Mouse (Mus musculus) layer of hippocampus, adult 8-10 months (tissue): ENCODE results near the gene Naa50. TPM values are rescaled to one million over a fixed set of nuclear protein-coding genes. Genes with fewer than 3 reads are reported as not detected.

Source experiments
- DNase-seq, 2 experiments: peaks; one replicate each; pipeline ENCODE4 v3.0.0; 2022; ENCODE audit warnings: low spot score in 2 of 2
- total RNA-seq, 4 experiments: library from RNA; stranded (reverse); gene quantifications; 2 replicates each; pipeline ENCODE4 v1.2.4; 2022

The Naa50 gene
- 10 to 100 TPM; 59.0 to 71.1 (median 64.7) TPM for total RNA-seq

DNA sequence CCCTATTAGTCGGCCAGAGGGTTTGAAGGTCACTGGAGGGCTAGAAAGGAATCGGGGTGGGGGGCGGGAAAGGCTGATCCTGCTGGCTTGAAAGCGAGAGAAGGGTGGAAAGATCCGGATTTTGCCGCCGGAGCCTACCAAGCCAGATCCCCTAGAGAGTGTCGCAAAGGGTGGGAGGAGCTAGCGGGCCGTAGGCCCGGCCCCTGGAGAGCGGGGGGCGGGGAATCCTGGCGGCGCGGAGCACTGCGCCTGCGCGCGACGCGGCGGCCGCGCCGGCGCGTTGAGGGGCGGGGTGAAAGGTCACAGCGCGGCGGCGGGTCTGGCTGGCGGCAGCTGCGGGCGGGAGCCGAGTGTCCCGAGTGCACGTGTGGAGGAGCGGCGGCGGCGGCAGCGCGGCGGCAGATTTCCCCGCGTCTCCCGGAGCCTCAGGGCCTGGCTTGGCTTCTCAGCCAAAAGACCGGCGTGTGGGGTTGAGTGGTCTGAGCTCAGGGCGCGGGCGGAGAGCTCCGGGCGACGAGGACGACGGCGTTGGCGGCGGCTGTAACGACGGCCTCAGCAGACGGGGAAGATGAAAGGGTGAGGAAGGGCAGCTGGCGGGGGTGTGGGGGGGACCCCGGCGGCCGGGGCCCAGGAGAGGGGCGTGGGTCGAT, at the start of gene Naa50, which contains the start of gene Atp6v1a:
Gene Naa50, plus strand, starts transcription at position 295 of the 650 bp plus-strand sequence.
Gene Atp6v1a, minus strand, starts transcription at position 170 of the 650 bp plus-strand sequence.
- DNase-seq = peak; percentile 88

DNA sequence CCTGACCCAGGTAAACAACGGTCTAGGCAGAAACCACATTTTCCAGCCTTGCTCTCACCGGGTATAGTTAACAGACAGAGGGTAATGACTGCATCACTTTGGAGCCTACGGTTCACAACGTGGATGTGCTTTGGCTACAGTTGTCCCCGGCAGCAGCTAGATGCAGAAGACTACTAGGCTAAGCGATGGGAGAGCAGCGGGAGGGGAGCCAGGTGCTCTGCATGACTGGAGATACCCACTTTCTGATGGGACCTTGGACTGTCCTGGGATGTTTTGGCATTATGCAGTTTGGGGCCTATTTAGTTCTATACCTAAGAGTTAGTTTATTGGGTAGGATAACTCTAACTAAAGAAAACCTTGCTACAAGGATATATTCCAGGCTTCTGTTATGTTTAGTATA, 40.3 kb upstream of the Naa50 start:
- no peak for DNase-seq

DNA sequence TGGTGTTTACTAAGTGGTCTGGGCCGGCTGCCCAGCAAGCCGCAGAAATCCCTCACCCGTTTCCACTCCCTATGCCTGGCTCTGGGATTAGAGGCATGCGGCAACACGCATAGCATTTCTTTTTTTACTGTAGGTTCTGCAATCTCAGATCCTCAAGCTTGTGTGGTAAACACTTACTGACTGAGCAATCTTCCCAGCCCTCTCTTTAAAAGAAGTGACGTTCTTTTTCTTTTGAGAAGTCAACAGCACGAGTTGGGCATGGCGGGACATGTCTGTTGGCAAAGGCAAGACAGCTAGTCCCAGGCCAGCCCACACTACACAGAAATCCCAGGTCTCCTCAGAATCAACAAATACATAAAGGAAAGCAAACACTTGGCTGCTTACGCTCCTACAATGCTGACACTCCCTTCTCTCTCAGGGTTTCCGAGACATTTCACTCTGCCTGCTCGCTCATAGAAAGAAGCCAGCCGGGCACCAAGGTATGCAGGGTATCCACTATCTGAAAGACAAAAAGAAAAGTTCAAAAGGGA, 38.4 kb upstream of the Naa50 start:
- no peak for DNase-seq

DNA sequence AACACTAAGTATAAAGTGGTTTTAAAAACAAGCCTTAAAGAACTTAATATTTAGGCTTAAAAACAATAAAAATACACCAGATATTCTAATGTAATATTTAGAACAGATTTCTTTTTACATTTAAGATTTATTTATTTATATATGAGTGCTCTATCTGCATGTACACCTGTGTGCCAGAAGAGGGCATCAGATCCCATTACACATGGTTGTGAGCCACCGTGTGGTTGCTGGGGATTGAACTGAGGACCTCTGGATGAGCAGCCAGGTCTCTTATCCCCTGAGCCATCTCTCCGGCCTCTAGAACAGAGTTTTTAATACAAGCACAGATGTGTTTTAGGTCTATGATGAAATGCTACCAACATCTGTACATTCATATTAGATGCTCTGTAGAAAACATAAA, 36.7 kb upstream of the Naa50 start:
- no peak for DNase-seq

DNA sequence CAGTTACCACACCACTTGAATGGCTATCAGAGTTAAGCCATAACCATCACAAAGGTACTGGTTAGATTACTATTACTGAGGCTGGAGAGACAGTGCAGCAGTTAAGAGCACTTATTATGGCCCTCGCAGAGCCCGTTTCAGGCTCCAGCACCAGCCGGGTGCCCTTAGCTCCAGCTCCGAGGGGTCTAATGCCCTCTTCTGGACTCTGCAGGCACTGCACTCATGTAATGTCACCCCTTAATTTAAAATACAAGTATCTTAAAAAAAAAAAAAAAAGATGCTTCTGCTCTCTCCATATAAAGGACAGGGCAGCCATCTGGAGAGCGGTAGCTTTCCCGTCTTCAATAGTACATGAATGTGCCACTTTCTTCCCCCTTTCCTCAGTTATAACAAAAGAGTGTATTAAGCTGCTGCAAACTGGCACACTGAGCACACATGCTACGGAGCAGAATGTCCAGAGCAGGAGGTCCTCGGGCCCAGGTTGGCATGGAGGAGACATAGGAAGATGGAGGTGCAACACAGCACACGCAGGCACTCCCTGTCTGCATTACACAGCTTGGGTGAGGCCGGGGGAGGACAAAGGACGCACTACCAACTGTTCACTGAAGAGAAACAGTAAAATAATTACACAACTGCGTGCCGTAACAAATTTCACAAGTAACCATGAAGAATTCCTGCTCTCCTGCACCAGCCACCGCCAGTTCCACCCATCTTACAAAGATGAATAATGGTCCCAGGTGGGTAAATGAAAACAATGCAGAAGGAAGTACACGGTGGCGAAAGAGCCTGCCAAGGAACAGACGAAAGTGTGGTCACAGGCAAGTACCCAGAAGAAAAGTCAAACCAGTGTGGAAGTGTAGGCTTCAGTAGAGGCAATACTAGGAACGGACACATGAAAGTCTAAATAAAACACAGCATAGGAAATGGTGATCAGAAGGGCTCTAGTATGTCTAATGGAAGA, 35.5 kb upstream of the Naa50 start:
- no peak for DNase-seq

DNA sequence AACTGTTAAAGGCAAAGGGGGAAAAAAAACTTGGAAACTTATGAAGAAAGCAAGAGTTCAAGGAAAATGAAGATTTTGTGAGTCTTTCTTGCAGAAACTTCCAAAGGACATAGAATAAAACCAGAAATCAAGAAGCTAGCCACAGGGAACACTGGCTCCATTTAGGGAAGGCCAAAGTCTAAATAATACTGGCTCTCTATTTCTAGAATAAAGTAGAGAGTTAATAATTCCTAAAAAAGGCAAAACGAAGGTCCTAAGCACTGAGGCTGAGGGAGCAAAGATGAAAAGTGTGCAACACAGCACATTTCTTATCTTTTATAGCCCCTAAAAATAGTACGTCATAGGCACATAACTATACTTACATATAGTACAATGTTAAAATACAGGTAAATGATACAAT, 34.4 kb upstream of the Naa50 start:
- DNase-seq = no peak

DNA sequence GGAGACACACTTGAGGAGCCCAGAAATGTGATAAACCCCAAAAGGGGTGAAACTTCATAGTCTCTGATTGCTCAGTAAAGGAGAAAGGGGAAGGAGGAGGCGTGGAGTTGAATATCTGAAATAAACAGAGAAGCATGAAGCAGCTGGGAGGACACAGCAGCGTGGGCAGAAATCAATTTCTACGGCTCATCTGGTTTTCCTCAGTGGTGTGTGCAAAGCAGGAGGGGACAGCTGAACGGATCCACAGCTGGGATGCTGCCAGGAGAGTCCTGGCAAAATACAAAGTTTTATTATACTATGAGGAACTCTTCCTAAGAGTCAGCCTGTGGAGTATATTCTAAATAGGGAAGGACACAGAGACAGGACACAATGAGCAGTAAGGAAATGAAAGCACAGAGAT, 30.6 kb upstream of the Naa50 start:
- DNase-seq = peak; percentile 44 to 63

DNA sequence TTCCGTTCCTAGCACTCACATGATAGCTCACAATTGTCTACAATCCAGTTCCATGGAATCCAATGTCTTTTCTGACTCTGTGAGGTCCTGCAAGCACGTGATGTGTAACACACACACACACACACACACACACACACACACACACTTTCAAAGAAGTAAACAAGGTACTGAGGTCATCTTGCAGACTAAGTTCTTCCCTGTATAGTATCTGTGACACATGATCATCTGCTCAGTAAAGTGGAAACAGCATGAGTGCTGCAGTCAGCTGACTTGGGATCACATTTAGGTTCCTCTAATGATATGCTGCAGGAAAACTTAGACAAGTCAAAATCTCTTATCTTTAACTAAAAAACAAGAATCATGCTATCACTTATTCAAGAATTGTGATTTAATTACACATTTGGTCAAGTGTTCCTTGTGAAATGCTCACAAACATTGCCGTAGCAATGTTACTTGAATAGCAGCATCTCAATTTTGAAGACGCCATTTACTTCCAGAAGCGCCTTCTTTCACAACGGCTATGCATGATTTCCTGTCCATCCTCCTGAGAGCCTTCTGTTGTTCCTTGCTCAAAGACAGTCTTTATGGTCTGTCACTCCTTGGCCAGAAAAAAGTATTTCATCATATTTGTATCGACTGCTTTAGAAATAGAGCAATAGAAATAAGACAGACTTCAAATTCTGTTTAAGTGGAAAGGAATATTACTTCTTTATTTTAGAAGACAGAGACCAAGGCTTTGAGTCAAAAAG, 19.7 kb upstream of the Naa50 start:
- DNase-seq = no peak

DNA sequence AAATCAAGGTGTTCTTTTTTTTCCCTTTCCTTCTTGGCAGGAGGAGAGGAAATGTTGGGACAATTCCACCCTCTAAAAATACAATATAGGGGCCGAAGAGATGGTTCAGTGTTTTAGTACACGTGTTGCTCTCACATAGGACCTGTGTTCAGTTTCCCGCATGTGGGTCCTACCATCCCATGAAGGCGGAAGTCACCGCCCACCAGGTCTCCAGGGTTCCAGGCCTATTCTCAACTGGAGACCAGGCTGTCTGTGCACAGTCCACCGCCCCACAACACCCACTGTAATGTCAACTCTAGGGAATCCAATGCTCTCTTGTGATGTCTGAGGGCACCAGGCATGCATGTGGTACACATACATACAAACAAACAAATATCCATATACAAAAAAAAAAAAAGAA, 17.5 kb upstream of the Naa50 start:
- DNase-seq = no peak

DNA sequence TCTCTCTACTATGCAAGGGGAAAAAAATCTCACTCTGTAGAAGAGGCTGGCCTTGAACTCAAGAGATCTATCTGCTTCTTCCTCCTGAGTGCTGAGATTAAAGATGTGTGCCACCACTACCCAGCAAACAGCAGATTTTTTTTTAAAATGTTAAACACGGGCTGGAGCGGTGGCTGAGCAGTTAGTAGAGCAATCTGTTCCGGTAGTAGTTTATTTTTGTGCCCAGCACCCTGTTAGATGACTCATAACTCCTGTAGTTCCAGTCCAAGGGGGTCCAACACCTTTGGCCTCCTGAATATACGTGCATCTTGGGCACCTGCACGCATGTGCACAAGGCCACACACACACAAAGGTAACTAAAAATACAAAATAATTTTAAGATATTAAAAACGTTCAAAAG, 17.1 kb upstream of the Naa50 start:
- DNase-seq = peak in 1 of 2 experiments; percentile 37

DNA sequence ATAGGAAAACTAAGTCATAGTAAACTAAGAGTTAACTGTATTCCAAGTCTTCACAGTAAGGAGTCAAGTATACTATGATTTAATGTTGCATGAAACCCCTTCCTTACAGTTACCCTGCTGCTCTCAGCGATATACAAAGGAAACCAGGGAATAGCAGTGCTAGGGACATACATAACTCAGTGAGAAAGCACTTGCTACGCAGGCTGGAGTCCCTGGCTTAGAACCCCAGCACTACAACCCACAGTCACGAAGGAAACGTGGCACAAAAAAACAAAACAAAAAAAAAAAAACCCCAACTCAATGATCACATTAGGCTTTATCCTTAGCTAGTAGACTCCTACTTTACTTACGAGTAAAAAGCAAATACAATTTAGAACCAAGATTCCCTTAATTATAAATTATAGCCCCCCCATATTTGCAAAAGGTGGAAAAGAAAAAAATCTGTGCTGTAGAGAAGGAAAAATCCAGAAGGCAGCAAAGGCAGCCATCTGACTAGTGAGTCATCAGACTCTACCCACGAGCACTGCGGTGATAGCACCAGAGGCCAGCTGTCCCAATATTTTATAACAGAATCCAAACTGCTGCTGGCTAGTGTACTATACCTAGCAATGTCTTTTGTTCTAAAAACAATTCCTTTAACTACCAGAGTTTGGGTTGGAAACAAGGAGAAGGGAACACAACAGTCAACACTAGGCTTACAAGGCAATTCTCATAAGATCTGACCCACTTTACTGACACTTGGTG, 16.5 kb upstream of the Naa50 start:
- DNase-seq = peak; percentile 71 to 74

DNA sequence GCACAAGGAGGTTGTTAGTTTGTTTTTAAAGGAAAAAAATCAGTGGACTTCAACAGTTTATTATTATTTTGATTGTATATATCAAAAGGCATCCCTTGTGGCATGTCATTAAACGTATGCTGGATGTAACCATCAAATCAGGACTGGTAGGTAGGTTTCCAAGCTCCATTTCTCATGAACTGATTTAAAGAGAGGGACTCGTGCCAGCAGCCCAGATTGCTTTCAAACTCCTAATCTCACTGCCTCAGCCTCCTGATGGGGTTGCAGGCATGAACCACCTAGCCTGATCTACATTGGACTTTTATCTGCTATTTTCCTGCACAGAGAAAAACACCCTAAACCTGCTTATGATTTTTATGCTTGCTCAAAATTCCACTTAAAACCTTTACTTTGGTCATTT, 15.8 kb upstream of the Naa50 start:
- peak in 1 of 2 experiments; percentile 43 for DNase-seq

DNA sequence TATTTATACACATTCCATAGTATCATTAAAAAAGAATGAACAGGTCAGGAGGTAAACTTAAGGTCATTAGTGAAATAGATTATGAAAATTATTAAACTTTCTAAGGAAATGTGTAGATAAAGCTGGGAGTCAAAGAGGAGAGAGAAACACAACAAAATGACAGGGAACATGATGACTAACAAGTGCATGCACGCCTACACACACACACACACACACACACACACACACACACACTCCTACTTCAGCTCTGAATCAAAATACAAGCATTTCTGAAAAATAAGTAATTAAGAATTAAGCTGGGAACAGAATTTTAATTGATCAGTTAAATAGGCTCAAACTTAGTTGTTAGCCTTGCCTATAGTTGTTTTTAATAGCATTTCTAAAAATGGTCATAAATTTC, 14.9 kb upstream of the Naa50 start:
- DNase-seq = no peak

DNA sequence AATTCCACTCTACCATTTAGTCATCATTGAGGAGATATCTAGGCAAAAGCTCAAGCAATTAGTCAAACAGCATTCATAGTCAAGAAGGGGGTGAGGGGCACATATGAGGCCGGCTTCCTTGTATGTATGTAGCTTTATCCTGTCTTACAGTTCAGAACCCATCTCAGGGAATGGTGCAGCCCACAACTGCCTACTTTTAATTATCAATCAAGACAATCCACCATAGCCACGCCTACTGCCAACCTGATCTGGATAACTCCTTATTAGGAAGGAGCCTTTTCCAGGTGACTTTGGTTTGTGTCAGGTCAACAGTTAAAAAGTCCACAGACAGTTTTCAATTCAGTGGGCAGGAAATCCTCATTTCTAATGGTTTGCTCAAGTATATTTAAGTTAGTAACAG, 14.2 kb upstream of the Naa50 start:
- no peak for DNase-seq

DNA sequence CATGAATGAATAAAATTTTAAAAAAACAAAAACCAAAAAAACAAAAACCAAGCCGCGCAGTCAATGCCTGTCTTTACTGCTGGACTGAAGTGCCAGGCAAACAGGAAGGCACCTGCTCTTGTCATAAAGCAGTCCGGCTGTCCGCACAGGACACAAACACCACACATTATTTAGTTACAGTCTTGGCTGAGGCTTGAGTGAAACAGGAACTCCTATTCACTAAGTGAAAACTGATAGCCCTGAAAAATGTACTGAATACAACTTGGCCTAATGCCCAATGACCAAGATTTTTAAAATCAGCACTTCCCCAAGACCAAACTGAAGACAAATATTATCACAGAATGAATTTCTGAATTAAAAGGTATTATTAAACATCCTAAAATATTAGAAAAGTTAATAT, 13.2 kb upstream of the Naa50 start:
- no peak for DNase-seq

DNA sequence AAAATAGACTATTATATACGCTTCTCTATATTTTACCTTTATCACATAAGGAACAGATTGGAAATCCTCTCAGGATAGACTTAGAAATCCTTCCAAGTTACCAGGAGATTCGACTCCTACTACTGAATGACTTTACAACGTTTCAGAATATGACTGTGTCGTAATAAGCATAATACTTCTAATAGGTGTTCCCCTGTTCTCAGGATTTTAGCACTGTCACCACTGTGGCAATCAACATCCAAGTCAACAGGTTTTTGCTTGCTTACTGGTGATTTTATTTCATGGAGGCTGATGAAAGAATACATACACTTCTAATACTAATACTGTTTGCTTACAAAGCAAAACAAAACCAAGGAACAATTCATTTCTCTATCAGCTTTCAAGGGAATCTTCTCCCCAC, 7.3 kb upstream of the Naa50 start:
- no peak for DNase-seq

DNA sequence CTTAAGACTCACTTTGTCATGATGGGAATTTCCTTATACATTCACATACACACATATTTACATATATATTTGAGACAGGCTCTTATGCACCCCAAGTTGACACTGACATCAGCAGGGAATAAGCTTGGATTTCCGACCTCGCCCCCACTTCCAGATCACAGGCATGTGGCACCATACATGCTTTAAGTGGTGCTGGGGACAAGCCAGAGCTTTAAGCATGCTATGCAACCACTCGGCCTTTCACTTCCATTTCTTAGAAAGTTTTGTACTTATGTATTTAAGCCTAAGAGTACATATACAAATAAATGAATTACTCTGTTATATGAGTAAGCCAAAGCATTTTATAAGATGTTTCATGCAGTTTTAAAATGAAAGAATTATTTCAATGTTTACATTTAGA, 6.4 kb upstream of the Naa50 start:
- no peak for DNase-seq

DNA sequence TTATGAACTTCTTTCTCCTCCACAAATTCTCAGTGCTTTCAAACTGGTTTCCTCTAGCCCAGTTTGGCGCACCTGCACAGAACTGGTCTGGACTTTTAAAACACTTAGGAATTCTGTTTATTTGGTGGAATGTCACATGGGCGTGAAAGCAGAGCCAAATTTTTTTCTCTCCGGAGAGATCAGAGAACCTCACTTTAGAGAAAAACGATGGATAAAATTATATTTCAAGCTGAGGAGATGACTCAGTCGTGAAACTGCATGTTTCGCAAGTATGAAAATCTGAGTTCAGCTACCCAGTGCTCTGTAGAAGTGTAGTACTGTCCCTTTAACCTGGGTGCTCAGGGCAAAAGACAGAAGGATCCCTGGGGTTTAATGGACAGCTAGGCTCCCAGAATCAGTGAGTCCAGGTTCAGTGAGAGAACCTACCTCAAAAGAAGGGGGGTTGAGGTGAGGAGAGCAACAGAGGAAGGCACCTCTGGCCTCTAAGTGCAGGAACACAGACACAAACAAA, 3.1 kb upstream of the Naa50 start:
- no peak for DNase-seq

DNA sequence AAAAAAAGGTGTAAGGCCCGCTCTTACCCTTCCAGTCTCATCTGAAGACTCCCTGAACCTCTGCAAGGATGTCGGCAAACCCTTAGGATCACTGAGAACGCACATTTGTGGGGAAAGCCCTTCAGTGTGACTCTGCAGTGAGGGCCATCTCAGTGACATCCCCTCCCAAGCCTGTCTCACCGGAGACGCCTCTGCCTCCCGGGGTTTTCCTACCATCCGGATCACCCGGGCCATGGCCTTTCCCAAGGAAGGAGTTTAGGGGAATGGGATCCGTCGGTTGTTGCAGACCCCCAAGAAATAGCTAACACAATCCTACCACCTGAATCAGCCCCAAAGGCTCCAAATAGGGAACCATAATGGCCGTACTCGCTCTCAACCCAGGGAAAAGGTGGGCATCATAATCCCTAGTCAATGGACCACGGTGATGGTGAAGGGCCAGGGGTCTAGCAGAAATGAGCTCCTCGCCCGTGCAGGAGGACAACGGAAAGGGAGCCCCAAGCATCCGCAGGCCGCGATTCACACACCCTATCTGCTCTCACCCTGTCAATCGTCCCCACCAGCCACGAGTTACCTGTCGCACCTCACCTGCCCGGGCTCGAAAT, 1.2 kb upstream of the Naa50 start:
- no peak for DNase-seq

DNA sequence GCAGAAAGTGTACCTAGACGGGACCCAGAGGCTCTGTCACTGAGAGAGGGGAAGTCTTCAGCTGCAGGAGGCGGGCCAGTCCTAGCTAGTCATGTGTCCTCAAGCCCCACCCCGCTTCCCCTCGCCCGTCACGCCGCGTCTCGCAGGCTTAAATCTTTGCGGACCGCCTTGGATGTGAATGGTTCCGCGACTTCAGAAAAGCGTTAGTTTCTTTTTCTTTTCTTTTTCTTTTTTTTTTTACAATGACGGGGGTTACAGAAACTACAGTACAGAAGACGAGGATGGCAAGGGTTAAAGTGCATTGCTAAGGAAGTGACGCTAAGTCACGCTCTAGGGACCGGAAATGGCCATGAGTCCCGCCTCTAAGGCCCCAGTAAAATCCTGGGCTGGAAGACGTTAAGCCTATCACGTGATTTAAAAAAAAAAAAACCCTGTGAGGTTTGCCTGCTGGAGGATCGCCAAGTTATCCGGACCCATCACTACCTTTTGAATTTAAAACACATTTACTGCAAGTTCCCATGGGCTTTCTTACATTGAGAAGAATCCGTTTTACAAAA, 573 bp upstream of the Naa50 start:
- peak; percentile 83 to 92 for DNase-seq
